Mouse (Mus musculus) splenic B cell, adult 2 months (primary cell): ENCODE measurements around the gene Vax2.

ENCODE experiments used
- DNase-seq: peaks from one replicate; pipeline ENCODE4 v3.0.0-alpha.2; 2011; ENCODE audit warnings: low read depth, low spot score
- H3K27me3 ChIP-seq: 2 replicates; pipeline ENCODE4 v1.6.1; 2012; ENCODE audit warnings: mild to moderate bottlenecking, low read length, moderate library complexity, mixed read lengths; ENCODE audit not compliant: control insufficient read depth, poor library complexity, insufficient read depth, severe bottlenecking
- H3K36me3 ChIP-seq: 2 replicates; pipeline ENCODE4 v1.6.1; 2012; ENCODE audit warnings: mild to moderate bottlenecking, low read length, moderate library complexity, mixed read lengths; ENCODE audit not compliant: control insufficient read depth, poor library complexity, insufficient read depth, severe bottlenecking

Gene Vax2

DNA sequence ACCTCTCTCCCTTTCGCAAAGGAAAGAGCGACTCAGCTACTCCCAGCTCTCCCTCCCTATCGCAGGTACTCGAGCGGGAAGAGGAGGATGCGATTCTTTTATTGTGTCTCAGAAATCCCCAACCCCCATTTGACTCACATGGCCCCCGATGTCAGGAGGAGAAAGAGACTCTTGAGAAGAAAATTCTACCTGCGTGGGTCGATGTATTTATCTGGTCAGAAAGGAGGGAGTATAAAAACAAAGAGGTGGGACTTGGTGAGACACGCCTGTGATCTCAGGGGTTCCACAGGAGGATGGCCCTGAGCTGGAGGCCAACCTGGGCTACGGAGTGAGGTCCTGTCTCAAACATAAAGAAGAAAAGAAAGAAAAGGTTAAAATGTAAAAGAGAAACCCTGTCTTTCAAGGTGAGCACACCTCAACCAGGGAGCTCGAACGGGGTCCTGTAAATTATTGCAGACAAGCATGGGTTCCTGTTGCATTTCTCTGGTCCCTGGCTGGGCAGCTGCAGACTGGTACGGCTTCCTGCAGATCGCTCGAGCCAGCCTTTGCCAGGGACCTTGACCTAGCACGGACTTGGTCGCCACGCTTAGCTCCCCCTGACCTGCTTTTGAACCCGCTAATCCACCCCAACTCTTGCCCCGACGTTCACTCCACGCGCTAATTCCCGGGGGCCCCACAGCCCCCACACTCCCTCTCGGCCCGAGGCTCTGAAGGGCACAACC lies 7.9 kb upstream of the Vax2 start:
- DNase-seq = no peak
- Histone ChIP-seq H3K36me3 (no peaks in the 10 kb centered on the region), H3K27me3 (peaks cover 7% of the 10 kb centered on the region)

DNA sequence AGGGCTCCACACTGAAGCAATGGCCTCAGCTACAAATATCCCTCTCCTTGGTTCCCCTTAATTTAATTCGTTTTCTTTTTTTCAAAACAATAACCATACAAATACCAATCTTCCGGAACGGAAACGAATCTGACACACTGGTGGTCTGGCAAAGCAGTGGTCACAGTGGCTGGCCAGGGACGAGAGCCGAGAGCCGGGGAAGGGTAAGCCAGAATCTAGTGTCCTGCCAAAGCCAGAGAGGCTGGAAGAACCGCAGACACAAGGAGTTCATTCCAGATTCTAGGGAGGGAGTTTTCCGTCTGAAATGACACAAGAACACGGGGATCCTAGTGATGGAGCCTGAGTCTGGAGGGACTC lies 7.4 kb upstream of the Vax2 start:
- H3K27me3 ChIP-seq = peaks cover 7% of the 10 kb centered on the region
- no peak for DNase-seq

DNA sequence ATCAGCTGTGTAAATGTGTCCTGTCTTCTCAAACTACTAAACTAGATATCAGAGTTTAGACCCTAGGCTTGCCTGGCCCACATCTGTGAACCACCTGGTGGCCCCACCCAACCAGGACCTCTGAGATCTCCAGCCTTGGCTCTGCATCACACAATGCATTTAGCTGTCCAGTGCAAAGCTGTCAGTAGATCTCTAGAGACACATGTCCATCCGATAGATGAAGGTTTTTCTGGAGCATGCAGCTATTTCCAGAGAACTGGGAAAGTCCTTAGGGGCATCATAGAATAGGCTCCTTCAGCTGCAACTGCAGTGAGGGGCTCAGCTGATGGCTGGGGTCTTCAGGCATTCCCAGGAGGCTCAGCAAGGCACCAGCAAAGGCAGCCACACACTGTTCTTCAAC lies 6.8 kb upstream of the Vax2 start:
- Histone ChIP-seq H3K27me3 (peaks cover 7% of the 10 kb centered on the region), H3K36me3 (no peaks in the 10 kb centered on the region)
- no peak for DNase-seq

More for the DNA sequence above, 7.4 kb upstream of the Vax2 start:
- no peaks in the 10 kb centered on the region for H3K36me3 ChIP-seq

DNA sequence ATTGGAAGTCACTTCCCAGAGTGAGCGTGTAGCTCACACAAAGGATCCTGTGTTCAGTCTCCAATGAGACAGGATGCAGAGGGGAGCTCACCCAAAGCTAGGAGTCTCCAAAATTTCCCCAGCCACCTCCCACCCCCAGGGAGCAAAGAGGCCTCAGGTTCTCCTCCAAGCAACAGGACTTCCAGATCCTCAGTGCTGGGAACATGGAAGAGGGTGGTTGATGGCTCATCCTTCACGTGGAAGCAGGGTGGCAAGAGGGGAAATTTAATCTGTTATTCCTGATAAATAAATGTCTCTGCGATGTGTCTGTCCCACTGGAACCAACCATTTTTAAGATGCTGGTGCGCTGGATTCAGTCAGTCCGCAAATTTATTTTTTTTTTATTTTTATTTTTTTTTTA lies 6.4 kb upstream of the Vax2 start:
- peaks cover 7% of the 10 kb centered on the region for H3K27me3 ChIP-seq
- H3K36me3 ChIP-seq = no peaks in the 10 kb centered on the region
- no peak for DNase-seq

DNA sequence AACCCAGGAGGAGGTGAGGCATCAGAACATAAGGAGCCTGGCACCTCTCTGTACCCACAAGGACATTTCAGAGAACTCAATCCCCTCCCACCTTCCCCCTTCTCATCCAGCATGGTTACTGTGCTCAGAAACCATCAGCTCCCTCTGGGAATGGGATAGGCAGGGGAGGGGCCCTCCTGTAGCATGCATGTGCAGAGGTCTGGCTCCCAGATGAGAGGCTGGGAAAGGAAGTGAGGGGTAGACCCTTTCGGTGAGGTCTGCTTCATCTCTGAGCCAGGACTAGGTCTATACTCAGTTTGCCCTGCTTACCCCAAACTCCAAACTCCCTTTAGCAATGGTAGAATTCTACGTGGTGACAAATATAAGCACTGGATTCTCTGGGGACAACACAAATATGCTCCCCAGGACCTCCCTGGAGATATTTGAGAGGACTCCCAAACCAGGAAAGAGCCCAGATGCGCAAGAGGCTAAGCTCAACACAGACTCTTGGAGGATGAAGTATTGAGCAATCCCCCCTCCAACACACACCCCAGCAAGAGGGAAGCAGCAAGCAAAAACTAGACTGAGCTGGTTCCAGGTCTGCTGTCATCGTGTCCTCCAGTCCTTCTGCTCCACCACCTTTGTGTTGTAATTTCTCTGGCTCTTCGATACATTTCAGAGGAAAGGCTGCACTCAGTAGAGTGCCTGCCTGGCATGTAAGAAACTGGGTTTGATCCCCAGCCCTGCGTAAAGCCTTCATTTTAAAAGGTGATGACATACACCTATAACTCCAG lies 3.1 kb upstream of the Vax2 start:
- H3K27me3 ChIP-seq = peaks cover 4% of the 10 kb centered on the region
- no peaks in the 10 kb centered on the region for H3K36me3 ChIP-seq
- no peak for DNase-seq

DNA sequence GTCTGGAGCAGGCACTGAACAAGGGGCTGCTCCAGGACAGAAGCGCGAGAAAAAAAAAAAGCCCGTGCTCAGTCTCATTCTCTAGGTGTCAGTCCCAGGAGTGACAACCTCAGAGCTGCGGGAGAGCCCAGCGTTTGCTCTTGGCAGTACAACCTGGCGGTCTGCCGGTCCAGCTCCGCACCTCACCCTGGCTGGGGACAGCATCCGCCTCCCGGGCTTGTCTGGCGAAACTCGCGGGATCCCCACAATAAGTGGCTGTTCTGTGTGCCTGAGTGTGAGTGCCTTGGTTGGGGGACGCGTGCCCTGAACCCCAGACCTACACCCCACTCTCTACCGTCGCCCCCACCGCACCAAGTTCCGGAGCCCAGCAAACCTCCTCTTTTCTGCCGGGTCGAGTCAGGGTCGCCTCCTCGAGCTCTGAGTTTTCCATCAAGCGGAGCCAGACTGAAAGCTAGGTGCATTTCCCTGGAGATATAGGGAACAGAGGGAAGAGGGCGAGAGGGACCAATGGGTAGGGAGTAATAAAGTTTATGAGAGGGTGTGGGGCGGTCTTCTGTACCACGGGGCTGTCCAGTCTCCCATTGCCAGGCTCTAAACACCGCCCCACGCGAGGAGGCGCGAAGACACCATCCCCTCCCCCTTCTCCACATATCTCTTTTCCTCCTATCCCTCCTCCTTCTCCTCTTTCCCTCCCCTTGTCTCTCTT lies 550 bp upstream of the Vax2 start:
- Histone ChIP-seq H3K27me3 (peaks cover 4% of the 10 kb centered on the region), H3K36me3 (no peaks in the 10 kb centered on the region)
- no peak for DNase-seq

DNA sequence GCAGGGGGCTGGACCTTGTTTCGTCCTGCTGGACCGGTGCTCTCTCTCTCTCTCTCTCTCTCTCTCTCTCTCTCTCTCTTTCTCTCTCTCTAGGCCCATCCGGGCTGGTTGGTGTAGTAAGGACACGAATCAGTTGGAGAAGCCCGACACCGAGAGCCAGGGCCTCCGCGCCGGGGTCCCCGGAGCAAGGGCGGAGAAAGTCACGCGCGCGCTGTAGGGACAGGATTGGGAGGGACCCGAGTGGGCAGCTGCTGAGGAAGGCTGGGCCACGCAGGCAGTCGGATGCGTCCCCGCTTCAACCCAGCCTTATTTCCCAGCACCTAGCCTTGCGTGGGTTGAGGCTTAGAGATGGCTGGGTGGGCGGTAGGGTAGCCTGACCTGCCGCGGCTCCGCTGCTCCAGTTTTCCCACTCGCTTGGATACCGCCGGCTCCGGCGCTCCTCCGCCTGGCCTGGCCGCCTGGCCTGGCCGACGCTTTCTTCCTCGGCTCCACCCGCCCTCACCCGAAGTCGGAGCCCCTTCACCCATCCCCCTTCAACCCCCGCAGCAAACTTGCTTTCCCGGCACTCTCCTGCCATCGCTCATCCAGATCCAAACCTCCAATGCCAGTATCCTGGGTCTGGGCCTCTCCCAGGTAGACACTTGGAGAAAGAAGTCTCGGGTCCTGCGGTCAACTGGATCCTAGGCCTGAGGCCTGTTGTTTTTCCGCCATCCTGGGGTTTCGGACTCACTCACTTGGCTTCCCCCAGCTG lies 836 bp downstream of the Vax2 start:
- Histone ChIP-seq H3K27me3 (no peaks in the 10 kb centered on the region; the same call in 1 of the 2 replicates), H3K36me3 (no peaks in the 10 kb centered on the region)
- DNase-seq = no peak

DNA sequence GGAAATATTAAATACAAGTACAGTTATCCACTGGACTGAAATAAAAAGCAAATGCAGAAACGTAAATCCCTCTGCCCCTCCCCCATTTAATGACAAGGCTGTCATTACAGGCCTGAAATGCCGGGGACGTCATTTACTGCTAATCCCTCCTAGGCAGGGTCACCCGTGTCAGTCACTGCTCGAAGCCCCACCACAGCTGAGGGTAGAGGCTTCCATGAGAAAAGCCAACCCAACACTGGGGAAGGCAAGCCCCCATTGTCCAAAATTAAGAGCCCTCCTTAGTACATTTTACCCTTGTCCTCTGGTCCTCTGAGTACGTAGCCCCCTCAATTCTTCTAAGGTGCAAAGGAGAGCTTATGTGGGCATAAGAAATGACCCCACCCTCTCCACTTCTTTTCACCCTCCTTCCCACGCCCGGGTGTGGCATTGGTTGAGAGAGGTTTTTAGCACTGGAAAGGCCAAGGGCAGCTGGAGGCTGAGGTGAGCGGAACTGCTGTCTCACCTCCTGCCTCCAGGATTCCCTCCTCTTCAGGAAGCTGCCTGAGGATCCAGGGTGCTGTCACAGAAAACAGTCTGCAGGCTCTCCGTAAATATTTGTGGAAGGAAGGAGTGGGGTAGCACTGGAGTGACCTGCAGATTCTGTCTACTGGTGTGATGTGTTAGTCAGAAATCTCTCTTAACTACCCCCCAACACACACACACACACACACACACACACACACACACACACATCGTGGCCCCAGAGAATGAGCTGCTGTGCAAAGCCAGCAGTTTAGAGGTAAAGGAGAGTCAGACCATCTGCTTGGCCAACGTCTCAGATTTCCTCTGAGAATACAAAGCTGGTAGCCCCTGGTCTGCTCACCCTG lies 2.4 kb downstream of the Vax2 start:
- no peaks in the 10 kb centered on the region for H3K36me3 ChIP-seq
- no peak for DNase-seq
- no peaks in the 10 kb centered on the region; the same call in 1 of the 2 replicates for H3K27me3 ChIP-seq

DNA sequence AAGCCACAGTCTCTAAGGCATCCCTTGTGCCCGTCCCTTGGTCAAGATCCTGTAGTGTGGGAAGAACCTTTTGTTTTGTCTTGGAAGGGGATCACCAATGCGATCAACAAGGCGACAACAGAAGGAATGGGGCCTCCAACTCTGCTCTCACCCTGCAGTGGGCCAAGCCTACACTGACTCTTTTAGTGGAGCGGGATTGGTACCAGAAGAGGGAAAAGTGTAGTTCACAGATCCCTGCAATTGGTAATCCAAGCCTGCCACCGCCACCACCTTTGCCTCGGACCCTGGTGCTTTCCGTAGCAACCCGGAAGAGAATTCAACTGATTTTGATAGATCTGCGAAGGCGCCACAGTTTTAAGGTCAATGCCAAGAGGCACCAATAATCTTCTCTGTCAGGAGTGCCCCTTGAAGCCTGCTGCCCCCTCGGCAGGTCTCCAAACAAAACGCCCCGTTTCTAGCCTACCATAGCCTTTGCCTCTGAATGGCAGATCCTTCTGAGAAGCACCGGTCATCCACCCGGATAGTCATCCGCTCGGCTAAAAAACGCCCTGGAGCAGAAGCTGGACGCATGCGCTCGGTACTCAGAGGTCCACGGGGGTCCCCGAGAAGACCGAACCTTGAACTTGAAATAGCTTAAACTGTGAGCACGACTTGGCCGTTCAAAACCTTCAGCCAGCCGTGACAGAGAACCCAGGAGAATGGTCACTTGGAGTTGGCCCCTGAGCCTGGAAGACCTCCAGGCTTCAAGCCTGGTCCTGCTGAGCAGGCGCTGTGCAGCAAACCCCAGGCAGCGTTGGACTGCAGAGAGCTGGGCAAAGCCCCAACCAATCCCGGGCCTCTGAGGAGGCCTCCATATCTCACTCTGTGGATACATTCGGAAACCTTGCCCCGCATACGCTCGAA lies 3.4 kb downstream of the Vax2 start:
- DNase-seq = no peak
- Histone ChIP-seq H3K27me3 (no peaks in the 10 kb centered on the region; the same call in 1 of the 2 replicates), H3K36me3 (no peaks in the 10 kb centered on the region)

DNA sequence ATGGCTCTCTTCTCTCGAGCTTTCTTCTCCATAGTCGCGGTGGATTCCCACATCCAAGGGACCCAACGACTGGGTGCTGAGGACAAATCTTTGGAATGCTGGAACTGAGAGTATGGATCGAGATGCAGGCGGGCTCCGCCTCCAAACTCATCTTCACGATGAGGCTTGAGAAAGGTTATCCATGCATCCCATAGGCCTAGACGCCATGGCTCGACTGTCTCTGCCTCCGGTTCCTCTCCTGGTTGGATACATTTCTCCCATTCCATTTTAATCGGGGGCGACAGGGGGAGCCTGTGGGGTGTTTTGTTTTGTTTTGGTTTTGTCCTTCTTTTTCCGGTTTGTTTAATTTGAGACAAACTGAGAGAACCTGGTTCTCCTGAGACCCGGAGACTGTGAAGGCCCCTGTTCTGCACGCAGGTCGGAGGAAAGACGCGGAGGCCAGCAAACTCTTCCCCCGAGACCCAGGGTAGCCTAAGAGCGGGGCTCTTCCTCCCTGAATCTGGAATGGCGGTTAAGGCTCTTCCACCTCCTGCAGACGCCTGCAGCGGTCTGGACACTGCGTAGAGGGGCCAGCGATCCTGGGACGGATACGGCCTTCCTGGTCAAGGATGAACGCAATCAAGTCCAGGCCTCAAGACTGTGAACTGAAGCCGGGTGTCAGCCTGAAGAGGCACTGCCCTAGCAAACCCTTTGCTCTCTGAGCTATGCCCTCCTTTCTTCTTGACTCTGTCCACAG lies 4.6 kb downstream of the Vax2 start:
- no peaks in the 10 kb centered on the region; the same call in 1 of the 2 replicates for H3K27me3 ChIP-seq
- H3K36me3 ChIP-seq = no peaks in the 10 kb centered on the region
- no peak for DNase-seq

DNA sequence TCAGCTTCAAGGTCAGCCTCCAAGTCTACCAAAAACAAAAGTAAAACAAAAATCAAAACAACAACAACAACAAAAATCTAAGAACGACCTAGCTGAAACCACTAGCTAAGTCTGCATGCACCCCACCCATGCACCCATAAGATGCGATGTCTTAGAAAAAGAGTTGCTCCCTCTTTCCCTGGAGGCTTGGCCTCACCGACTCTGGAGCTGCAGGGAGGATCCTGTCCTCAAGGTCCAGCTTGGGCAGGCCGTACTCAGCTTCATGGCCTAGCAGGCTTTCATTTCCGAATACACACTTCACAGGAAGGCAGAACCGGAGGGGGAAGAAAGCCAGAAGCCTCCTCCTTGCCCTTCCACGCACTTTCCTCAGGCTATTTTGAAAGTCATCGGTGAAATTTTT lies 6.0 kb downstream of the Vax2 start:
- Histone ChIP-seq H3K27me3 (no peaks in the 10 kb centered on the region; the same call in 1 of the 2 replicates), H3K36me3 (no peaks in the 10 kb centered on the region)
- DNase-seq = no peak

DNA sequence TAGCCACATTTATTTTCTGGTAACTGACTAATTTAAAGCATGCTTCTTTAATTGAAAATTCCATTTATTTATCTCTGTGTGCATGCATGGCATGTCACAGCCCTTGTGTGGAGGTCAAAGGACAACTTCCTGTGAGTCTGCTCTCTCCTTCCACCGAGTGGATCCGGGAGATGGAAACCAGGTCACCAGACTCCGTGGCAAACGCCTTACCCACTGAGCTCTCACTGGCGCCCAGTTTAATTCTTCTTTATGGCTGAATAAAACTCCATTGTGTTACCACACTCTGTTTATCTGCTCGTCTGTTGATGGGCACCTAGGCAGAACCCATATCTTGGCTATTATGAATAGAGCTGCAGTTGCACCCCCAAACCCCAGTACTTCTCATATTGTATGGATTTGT lies 11.5 kb downstream of the Vax2 start:
- Histone ChIP-seq H3K36me3 (no peaks in the 10 kb centered on the region), H3K27me3 (no peaks in the 10 kb centered on the region)
- DNase-seq = no peak

DNA sequence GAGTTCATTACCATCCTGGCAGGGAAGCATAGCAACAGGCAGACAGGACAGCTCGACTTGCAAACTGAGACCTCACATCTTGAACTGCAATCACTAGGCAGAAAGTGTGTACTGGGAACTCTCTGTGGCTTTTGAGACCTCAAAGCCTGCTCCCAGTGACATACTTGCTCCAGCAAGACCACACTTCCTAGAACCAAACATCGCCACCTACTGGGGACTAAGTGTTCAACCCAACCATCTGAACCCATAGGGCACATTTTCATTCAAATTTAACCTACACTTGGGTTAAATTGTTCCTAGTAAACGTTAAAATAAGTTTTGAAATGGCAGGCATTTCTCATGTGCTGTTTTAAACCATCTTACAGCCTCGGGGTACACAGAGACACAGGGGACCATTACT lies 16.1 kb downstream of the Vax2 start:
- Histone ChIP-seq H3K27me3 (no peaks in the 10 kb centered on the region), H3K36me3 (no peaks in the 10 kb centered on the region)
- no peak for DNase-seq
